Mouse (Mus musculus) kidney, postnatal 10 days (tissue): Measurements from ENCODE around the gene Fars2.
A peak's percentile ranks its signal among the peaks of the same experiment; 100 is the strongest.

Source experiments
- DNase-seq: peaks from one replicate; pipeline ENCODE4 v3.0.0; 2021; ENCODE audit warnings: mixed read lengths

The Fars2 gene

GRCm38 (mm10) chr13:36222721-36223120 lies 105.5 kb downstream of the Fars2 start:
- no peak for DNase-seq

DNA sequence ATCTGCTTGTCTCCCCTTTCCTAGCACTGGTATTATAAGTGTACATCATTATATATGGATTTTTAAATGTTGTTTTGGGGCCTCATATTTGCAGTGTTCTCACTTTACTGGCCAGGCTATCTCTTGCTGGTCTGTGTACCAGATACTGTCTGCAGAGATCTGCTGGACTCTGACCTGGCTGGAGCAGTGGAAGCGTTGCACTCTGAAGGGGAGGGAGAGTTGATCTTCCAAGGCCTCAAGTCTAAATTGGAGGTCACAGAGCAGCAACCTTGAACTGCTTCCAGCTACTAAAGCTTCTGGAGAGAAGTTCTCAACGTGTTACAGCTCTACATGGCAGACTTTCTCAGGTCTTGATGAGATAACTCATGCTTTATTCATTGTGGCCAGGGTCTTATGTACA lies 107.2 kb downstream of the Fars2 start:
- peak; percentile 37 for DNase-seq

GRCm38 (mm10) chr13:36242261-36242660 lies 125.0 kb downstream of the Fars2 start:
- DNase-seq, result no peak

GRCm38 (mm10) chr13:36253936-36254335 lies 136.7 kb downstream of the Fars2 start:
- no peak for DNase-seq

- no peak for DNase-seq
Measured at GRCm38 (mm10) chr13:36257213-36257612, 140.0 kb downstream of the Fars2 start.

DNA sequence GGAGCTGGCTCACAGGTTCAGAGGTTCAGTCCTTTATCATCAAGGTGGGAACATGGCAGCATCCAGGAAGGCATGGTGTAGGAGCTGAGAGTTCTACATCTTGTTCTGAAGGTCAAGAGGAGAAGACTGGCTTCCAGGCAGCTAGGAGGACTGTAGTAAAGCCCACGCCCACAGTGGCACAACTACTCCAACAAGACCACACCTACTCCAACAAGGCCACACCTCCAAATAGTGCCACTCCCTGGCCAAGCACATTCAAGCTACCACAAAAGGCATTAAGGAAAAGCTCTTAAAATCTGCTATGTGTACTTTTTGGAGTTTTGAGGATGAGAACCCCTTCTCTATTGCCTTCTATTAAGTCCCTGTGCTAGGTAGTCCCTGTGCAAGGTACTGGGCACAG lies 142.5 kb downstream of the Fars2 start:
- no peak for DNase-seq

GRCm38 (mm10) chr13:36261299-36261698 lies 144.1 kb downstream of the Fars2 start:
- no peak for DNase-seq

DNA sequence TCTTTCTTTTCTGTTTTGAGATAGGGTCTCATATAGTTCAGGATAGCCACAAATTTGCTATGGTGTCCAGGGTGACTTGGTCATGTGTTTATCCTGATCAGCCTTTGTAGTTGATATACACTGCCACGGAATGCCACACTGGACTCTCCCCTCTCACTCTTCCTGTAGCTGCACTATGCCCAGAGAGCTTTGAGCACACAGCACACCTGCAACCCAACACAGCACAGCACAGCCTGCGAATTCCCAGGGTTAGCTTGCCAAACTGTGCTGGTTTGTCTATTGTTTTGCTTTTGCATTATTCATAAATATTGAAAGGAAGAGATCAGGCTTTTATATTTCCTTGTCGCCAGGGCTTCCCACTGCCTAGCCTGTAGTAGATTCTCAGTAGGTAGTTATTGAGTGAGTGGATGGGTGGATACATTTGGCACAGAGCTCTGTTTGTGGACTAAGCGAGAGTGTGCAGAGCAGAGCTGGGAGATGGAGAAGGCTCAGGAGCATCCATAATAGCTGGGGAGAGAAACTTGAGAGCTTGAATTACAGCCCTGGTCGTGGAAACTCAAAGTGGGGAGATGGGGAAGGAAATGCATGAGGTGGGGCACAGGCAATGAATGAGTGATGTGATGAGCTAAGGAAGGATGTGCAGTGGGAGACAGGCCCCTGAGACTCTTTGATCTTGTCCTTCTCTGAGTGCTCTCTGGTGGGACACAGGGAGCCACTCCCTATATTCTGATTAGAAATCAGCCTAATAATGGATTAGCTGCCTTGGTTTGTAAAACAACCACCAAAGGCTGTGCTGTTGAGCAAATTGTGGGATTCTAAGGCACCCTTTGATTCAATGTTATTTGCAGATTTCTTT lies 146.3 kb downstream of the Fars2 start:
- DNase-seq, result no peak

DNA sequence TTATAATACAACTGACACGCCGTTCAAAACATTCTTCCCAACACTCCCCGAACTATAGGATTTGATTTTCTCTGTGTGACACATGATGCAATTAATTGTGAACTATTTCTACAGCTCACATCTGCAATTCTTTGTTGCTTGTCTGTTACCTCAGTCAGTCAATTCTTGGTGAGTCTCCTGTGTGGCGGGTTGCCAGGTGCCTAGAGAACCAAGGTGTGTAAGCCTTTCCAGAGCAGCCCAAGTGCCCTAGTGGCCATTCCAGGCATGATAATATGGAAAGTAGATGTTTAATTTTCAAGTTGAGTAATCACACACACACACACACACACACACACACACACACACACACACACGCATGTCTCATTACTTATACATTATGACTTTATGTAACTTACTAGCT lies 147.2 kb downstream of the Fars2 start:
- peak; percentile 28 for DNase-seq

GRCm38 (mm10) chr13:36265342-36265744 lies 148.1 kb downstream of the Fars2 start:
- DNase-seq, result no peak

DNA sequence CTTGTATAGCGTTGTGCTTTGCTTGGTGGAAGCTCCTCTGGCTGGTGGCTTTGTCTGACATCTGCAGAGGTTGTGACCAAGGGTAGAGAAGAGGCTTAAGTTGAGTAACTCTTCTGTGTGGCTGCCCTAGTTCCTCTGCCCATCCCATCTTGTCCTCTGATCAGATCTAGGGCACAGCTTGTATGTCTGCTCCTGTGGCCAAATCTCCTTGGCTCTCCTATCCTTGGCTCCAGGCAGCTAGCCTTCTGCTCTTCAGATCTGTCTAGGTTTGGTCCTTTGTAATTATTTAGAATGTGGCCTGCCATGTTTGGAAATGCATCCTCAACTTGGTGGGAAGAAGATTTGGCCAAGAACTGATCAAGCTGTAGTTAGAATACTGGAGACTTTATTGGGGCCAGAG lies 150.2 kb downstream of the Fars2 start:
- DNase-seq, result no peak

- no peak for DNase-seq
Measured at GRCm38 (mm10) chr13:36270867-36271266, 153.7 kb downstream of the Fars2 start.

GRCm38 (mm10) chr13:36273497-36273896 lies 156.3 kb downstream of the Fars2 start:
- DNase-seq, result no peak

- no peak for DNase-seq
Measured at GRCm38 (mm10) chr13:36276194-36276593, 159.0 kb downstream of the Fars2 start.

GRCm38 (mm10) chr13:36282018-36282417 lies 164.8 kb downstream of the Fars2 start:
- DNase-seq, result peak; percentile 85

DNA sequence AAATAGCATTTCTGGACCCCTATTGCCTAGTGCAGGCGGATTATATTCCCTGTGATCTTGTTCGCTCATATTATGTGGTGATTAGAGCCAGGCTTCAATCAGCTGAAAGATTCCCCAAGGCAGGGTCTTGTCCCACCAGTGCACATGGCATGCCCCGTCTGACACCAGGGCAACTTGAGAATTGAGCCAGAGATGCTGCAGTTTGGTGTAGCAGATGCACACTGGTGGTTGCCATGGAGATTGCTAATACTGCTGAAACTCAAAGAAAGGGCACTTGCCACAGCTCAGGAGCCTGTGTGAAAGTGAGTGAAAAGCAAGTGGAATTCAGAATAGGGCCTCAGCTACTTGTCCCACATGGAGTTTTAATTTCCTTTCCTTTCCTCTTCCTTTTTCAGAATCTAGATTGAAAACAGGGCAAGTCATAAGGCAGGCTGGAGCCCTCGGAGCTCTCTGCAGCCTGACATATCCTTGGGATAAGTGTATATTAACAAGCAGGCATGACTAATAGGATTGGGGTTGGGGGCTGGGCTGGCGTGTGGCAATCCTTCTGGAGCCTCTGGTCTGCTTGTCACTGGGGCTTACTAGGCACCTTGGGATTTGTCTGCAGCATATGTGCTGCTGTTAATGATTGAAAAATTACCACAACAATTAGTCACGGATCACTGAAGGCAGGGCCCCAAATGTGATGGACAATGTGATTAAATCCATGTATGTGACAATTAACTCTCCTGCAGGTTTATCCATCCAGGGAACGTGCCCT lies 165.8 kb downstream of the Fars2 start:
- DNase-seq, result peak; percentile 26

- no peak for DNase-seq
Measured at GRCm38 (mm10) chr13:36283545-36284067, 166.4 kb downstream of the Fars2 start.

DNA sequence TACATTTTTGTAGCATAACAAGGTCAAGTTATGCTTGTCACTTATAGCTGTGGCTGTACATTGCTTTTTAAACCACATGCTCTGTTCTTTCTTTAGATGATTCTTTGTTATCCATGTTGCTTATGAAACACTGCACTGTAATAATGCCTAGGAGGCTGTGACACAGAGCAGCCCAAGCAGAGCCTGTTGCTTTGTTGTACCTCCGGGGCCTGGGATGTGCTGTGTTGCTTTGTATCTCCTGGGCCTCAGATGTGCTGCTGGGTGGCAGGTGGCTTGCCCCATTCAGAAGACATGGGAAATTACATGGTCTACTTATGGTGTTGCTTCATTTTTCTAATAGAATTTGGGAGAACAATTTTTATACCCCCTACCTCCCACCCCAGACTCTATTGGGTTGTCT lies 166.9 kb downstream of the Fars2 start:
- DNase-seq, result no peak

- DNase-seq, result no peak
Measured at GRCm38 (mm10) chr13:36285235-36285634, 168.0 kb downstream of the Fars2 start.

- no peak for DNase-seq
Measured at GRCm38 (mm10) chr13:36293511-36293910, 176.3 kb downstream of the Fars2 start.

- DNase-seq, result no peak
Measured at GRCm38 (mm10) chr13:36294503-36294902, 177.3 kb downstream of the Fars2 start.

GRCm38 (mm10) chr13:36295848-36296247 lies 178.6 kb downstream of the Fars2 start:
- peak; percentile 76 for DNase-seq

DNA sequence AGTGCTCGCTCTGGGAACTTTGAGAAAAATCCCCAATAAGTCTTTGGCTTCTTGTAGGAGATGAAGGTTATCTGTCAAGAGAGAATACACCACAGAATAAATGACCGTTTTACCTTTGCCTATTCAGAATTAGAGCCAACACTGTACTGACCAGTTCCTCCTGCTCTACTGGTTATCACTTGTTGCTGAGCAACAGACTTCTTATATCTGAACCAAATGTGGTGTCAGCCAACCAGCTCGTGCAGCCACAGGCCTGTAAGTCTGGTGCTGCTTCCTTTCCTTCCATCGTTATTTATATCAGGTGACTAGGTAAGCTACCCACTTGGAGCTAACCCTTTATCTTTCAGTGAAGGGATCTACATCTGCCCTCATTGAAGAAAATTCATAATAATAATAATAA lies 179.4 kb downstream of the Fars2 start:
- DNase-seq, result no peak
